Mouse (Mus musculus): ENCODE measurements around the gene Jak2.

Jak2 gene

GRCm38 (mm10) chr19:29251191-29251957 lies at the start of gene Jak2:
TSS of gene Jak2 (plus strand) at chr19:29251828.
- in situ Hi-C loops (cut with MboI, MseI): loop anchor here (10.0 kb wide), 1 partner anchor 1237 kb away; the partner anchor contains the start of gene Rfx3

- in situ Hi-C loops (cut with MboI, MseI): loop anchor here (5.0 to 10.0 kb wide), 3 partner anchors 44 to 231 kb away; no protein-coding TSS in a partner anchor
Observed at GRCm38 (mm10) chr19:29203337-29203736, 48.3 kb upstream of the Jak2 start.

GRCm38 (mm10) chr19:29204583-29204982 lies 47.0 kb upstream of the Jak2 start:
- in situ Hi-C loops (cut with MboI, MseI): loop anchor here (5.0 to 10.0 kb wide), 3 partner anchors 43 to 230 kb away; no protein-coding TSS in a partner anchor

- in situ Hi-C loops (cut with MboI, MseI): loop anchor here (10.0 kb wide), 1 partner anchor 230 kb away; no protein-coding TSS in a partner anchor
Observed at GRCm38 (mm10) chr19:29205267-29205666, 46.4 kb upstream of the Jak2 start.

GRCm38 (mm10) chr19:29209898-29210297 lies 41.7 kb upstream of the Jak2 start:
- in situ Hi-C loops (cut with MboI, MseI): loop anchor here (10.0 kb wide), 1 partner anchor 225 kb away; no protein-coding TSS in a partner anchor

GRCm38 (mm10) chr19:29210319-29210718 lies 41.3 kb upstream of the Jak2 start:
- in situ Hi-C loops (cut with MboI, MseI): no loop called here

GRCm38 (mm10) chr19:29215811-29216509 lies 35.7 kb upstream of the Jak2 start:
- in situ Hi-C loops (cut with MboI, MseI): no loop called here

GRCm38 (mm10) chr19:29221867-29222266 lies 29.8 kb upstream of the Jak2 start:
- in situ Hi-C loops (cut with MboI, MseI): no loop called here

- in situ Hi-C loops (cut with MboI, MseI): no loop called here
Observed at GRCm38 (mm10) chr19:29224968-29225367, 26.7 kb upstream of the Jak2 start.

- in situ Hi-C loops (cut with MboI, MseI): no loop called here
Observed at GRCm38 (mm10) chr19:29226996-29227395, 24.6 kb upstream of the Jak2 start.

GRCm38 (mm10) chr19:29227941-29228590 lies 23.6 kb upstream of the Jak2 start:
- in situ Hi-C loops (cut with MboI, MseI): no loop called here

GRCm38 (mm10) chr19:29228989-29229388 lies 22.6 kb upstream of the Jak2 start:
- in situ Hi-C loops (cut with MboI, MseI): no loop called here

- in situ Hi-C loops (cut with MboI, MseI): no loop called here
Observed at GRCm38 (mm10) chr19:29232738-29233137, 18.9 kb upstream of the Jak2 start.

GRCm38 (mm10) chr19:29236658-29237385 lies 14.8 kb upstream of the Jak2 start:
- in situ Hi-C loops (cut with MboI, MseI): no loop called here

GRCm38 (mm10) chr19:29238171-29238570 lies 13.5 kb upstream of the Jak2 start:
- in situ Hi-C loops (cut with MboI, MseI): no loop called here

GRCm38 (mm10) chr19:29239513-29240235 lies 12.0 kb upstream of the Jak2 start:
- in situ Hi-C loops (cut with MboI, MseI): no loop called here

GRCm38 (mm10) chr19:29240676-29241075 lies 11.0 kb upstream of the Jak2 start:
- in situ Hi-C loops (cut with MboI, MseI): no loop called here

- in situ Hi-C loops (cut with MboI, MseI): no loop called here
Observed at GRCm38 (mm10) chr19:29241581-29241980, 10.0 kb upstream of the Jak2 start.

GRCm38 (mm10) chr19:29249933-29250332 lies 1.7 kb upstream of the Jak2 start:
- in situ Hi-C loops (cut with MboI, MseI): loop anchor here (5.0 to 10.0 kb wide), 3 partner anchors 48 to 1235 kb away; partner anchors contain the start of gene Rfx3

- in situ Hi-C loops (cut with MboI, MseI): loop anchor here (10.0 kb wide), 1 partner anchor 1237 kb away; the partner anchor contains the start of gene Rfx3
Observed at GRCm38 (mm10) chr19:29251958-29252801, 552 bp downstream of the Jak2 start.

Measured in regulatory T cell (primary cell).